In the genomic region with DNA sequence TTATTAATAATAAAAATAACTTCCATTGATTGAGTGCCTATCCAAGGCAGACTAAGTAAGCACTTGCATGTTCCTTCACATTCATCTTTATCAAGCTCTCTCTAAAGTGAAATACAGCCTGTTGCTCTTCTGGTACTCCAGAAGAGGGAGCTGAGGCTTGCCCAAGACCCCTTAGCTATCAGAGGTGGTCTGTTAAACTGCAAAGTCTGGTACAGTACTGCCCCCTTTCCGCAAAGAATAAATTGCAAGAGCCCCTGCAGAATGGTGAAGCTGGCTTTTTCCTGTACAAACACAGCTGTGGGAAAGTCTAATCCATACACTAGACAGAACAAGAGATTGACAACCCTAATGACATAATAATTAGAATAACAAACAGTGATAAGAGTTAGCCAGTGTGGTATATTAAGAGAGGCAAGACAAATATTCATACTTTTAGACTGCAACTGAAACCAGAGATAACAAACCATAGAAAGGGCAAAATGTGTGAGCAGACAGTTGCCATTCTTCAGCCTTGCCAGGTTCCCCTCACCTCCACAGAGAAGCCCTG, we compare ENCODE assay signal across 7 mouse cellular contexts.
DNase-seq lines count a peak whose midpoint lies in the region.

No protein-coding gene starts in this region.

- peak; percentile 33 to 65 for DNase-seq in layer of hippocampus, postnatal 14 days (ENCODE audit: low spot score in 2 of 2)
- DNase-seq in layer of hippocampus, adult 8-10 months (ENCODE audit: low spot score in 2 of 2) = no peak
- peak; percentile 7 for DNase-seq in WW6 (ENCODE audit: low read depth, low spot score)
- peak; percentile 69 for DNase-seq in embryo, embryonic 9.5 days (ENCODE audit: extremely low spot score)
- peak; percentile 27 to 35 for DNase-seq in lung, postnatal 4 days
- no peak for DNase-seq in adrenal gland, postnatal 25 days
- no peak for DNase-seq in adrenal gland, postnatal 14 days

Comparison
In these comparisons a context has a peak if more than half of its experiments do, and no peak if none do; other contexts are left out.
1. DNase-seq: peak in layer of hippocampus, postnatal 14 days (2 of 2), WW6 (single experiment), embryo, embryonic 9.5 days (single experiment) and lung, postnatal 4 days (2 of 2); none in layer of hippocampus, adult 8-10 months (0 of 2), adrenal gland, postnatal 25 days (single experiment) and adrenal gland, postnatal 14 days (single experiment).